Mouse (Mus musculus) bone marrow, adult 2 months (tissue): ENCODE results near the gene Cisd3.

Source experiments
- CTCF ChIP-seq: fragments of 200-500 bp; IDR thresholded peaks from 2 replicates; pipeline ENCODE4 v1.5.1; 2011; ENCODE audit warnings: low read length, control low read depth; ENCODE audit not compliant: control insufficient read depth, insufficient read depth
- POLR2A ChIP-seq: fragments of 200-500 bp; IDR thresholded peaks from 2 replicates; pipeline ENCODE4 v1.6.1; 2011; ENCODE audit warnings: low read depth, mild to moderate bottlenecking, control low read depth, low read length, borderline replicate concordance; ENCODE audit not compliant: control insufficient read depth

- TF ChIP-seq CTCF: no peak
- no peak for TF ChIP-seq POLR2A
These were observed 16.7 kb downstream of the Cisd3 start for GRCm38 (mm10) chr11:97702393-97702745.
